Mouse (Mus musculus): ENCODE measurements at regions not wholly inside any gene's neighbourhood (a gene's known extent, or its start where the extent isn't known, plus 50 kb on each side); places are given as distances from the start of the nearest gene placed in this dataset.

DNA sequence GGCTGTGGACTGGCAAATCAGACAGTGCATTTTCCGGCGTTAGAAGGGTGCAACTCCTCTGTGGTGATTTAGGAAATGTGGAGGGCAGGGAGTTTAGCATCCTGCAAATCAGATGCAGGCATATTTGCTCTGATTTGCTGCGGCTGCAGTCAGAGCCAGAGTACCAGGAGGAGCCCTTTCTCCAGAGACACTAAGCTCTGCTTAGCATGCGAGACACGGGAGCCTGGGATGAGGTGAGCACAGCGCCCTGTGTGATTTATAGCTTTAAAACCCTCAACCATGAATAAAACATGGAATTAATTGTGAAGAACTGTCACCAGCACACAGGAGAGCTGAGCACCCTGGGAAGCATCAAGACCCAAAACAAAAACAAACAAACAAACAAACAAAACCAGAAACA is 229.1 kb upstream of the Sulf2 start:
- TF ChIP-seq CTCF (IDR thresholded peaks at IDR 0.05; ENCODE audit: borderline replicate concordance, insufficient read depth, low read depth, low read length): no peak
- TF ChIP-seq POLR2A (IDR thresholded peaks at IDR 0.05; ENCODE audit: borderline replicate concordance, insufficient read depth, low read length): no peak
